In the genomic region with DNA sequence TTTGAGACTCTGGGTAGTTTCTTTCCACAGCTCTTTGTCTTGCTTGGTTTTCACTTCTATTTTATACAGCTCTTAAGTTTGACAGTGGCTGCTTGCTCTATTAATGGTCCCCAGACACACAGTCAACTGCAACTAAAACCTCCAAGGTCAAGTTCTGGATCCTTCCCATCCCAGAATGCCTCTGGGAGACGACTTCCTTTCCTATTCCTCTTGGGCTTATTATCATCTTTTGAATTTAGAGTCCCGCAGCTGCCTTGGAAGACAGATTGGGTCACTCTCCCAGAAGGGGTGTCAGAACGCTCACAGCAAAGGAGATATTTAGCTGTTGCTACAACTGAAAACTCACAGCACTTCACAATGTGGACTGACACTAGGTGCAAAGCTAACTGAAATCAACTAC, we compare ENCODE assay signal across 21 mouse cellular contexts.
"Had no signal": no experiment of that assay in that cellular context is flagged by ENCODE, and none has a peak within 500 bp of the region (broad histone marks: within the 10 kb centered on the region; RNA-seq: fewer than 3 reads in every experiment).

No protein-coding gene starts in this region.

- H3K9me3 ChIP-seq: lung, embryonic 15.5 days; midbrain, embryonic 13.5 days; neural tube, embryonic 13.5 days; neural tube, embryonic 15.5 days; stomach, embryonic 15.5 days had no signal

- H3K4me1 ChIP-seq: megakaryocyte, embryonic 14.5 days; midbrain, embryonic 13.5 days; neural tube, embryonic 13.5 days; neural tube, embryonic 15.5 days; stomach, embryonic 15.5 days had no signal

- DNase-seq: lung, adult 2 months; lung, postnatal 14 days; lung, postnatal 36 days; retina, postnatal 1 day; right cerebral cortex, adult 18-20 months; right cerebral cortex, postnatal 25 days; right cerebral cortex, postnatal 4 days; thymus, adult 2 months; thymus, postnatal 25 days; thymus, postnatal 4 days had no signal

- H3K27ac ChIP-seq: lung, embryonic 15.5 days; macrophage; midbrain, embryonic 13.5 days; neural tube, embryonic 13.5 days; neural tube, embryonic 15.5 days; stomach, embryonic 15.5 days; stomach, postnatal 0 days had no signal

- ATAC-seq: lung, postnatal 0 days; midbrain, embryonic 13.5 days had no signal

- H3K4me2 ChIP-seq: lung, embryonic 15.5 days; midbrain, embryonic 11.5 days; midbrain, embryonic 13.5 days; neural tube, embryonic 13.5 days; neural tube, embryonic 15.5 days; stomach, embryonic 15.5 days had no signal

- H3K27me3 ChIP-seq: megakaryocyte, embryonic 14.5 days; midbrain, embryonic 13.5 days; neural tube, embryonic 13.5 days; neural tube, embryonic 15.5 days; stomach, embryonic 15.5 days had no signal

- H3K36me3 ChIP-seq: lung, embryonic 15.5 days; midbrain, embryonic 13.5 days; neural tube, embryonic 13.5 days; neural tube, embryonic 15.5 days; stomach, embryonic 15.5 days had no signal

- H3K4me3 ChIP-seq: lung, embryonic 15.5 days; megakaryocyte, embryonic 14.5 days; midbrain, embryonic 13.5 days; myocyte; neural tube, embryonic 13.5 days; neural tube, embryonic 15.5 days; stomach, embryonic 15.5 days had no signal

- H3K9ac ChIP-seq: lung, embryonic 15.5 days; midbrain, embryonic 13.5 days; neural tube, embryonic 13.5 days; neural tube, embryonic 15.5 days; stomach, embryonic 15.5 days had no signal
